Mouse (Mus musculus): ENCODE measurements at regions not wholly inside any gene's neighbourhood (a gene's known extent, or its start where the extent isn't known, plus 50 kb on each side); places are given as distances from the start of the nearest gene placed in this dataset.
A peak's percentile ranks its signal among the peaks of the same experiment; 100 is the strongest.

- no peak for DNase-seq
Measured at GRCm38 (mm10) chr4:131304361-131304777, 360.2 kb downstream of the Matn1 start.

GRCm38 (mm10) chr4:131314231-131314630 is 370.0 kb downstream of the Matn1 start:
- no peak for DNase-seq

GRCm38 (mm10) chr4:131316041-131316440 is 371.9 kb downstream of the Matn1 start:
- no peak for DNase-seq

GRCm38 (mm10) chr4:131322323-131322722 is 378.1 kb downstream of the Matn1 start:
- DNase-seq = no peak

GRCm38 (mm10) chr4:131324486-131324885 is 380.3 kb downstream of the Matn1 start:
- DNase-seq = no peak

- no peak for DNase-seq
Measured at GRCm38 (mm10) chr4:131325200-131325599, 381.0 kb downstream of the Matn1 start.

GRCm38 (mm10) chr4:131325609-131326008 is 381.4 kb downstream of the Matn1 start:
- no peak for DNase-seq

GRCm38 (mm10) chr4:131329398-131329797 is 385.2 kb downstream of the Matn1 start:
- no peak for DNase-seq

- no peak for DNase-seq
Measured at GRCm38 (mm10) chr4:131331646-131332045, 387.5 kb downstream of the Matn1 start.

GRCm38 (mm10) chr4:131336801-131337200 is 392.6 kb downstream of the Matn1 start:
- DNase-seq = no peak

- DNase-seq = no peak
Measured at GRCm38 (mm10) chr4:131340993-131341695, 397.0 kb downstream of the Matn1 start.

- DNase-seq = no peak
Measured at GRCm38 (mm10) chr4:131346727-131347126, 402.5 kb downstream of the Matn1 start.

- no peak for DNase-seq
Measured at GRCm38 (mm10) chr4:131350268-131350667, 406.1 kb downstream of the Matn1 start.

- DNase-seq = no peak
Measured at GRCm38 (mm10) chr4:131354908-131355307, 410.7 kb downstream of the Matn1 start.

GRCm38 (mm10) chr4:131355526-131355991 is 411.4 kb downstream of the Matn1 start:
- DNase-seq = no peak

GRCm38 (mm10) chr4:131356316-131356715 is 412.1 kb downstream of the Matn1 start:
- DNase-seq = no peak

GRCm38 (mm10) chr4:131363030-131363429 is 418.8 kb downstream of the Matn1 start:
- no peak for DNase-seq

GRCm38 (mm10) chr4:131364671-131365252 is 420.6 kb downstream of the Matn1 start:
- DNase-seq = peak in 1 of 2 experiments; percentile 23

GRCm38 (mm10) chr4:131366006-131366405 is 421.8 kb downstream of the Matn1 start:
- no peak for DNase-seq

- no peak for DNase-seq
Measured at GRCm38 (mm10) chr4:131366656-131367055, 422.5 kb downstream of the Matn1 start.

GRCm38 (mm10) chr4:131372517-131372916 is 428.3 kb downstream of the Matn1 start:
- DNase-seq = no peak

GRCm38 (mm10) chr4:131373172-131373571 is 429.0 kb downstream of the Matn1 start:
- DNase-seq = no peak

- no peak for DNase-seq
Measured at GRCm38 (mm10) chr4:131374527-131375290, 430.5 kb downstream of the Matn1 start.

- DNase-seq = no peak
Measured at GRCm38 (mm10) chr4:131381063-131381462, 436.9 kb downstream of the Matn1 start.
